Mouse (Mus musculus) embryonic fibroblast, embryonic 13.5 days (primary cell): ENCODE measurements around the gene Map3k5.

ENCODE experiments used
- CTCF ChIP-seq: IDR thresholded peaks from 2 replicates; pipeline ENCODE4 v1.5.1; 2011; ENCODE audit warnings: mild to moderate bottlenecking, control low read depth, low read length, moderate library complexity, borderline replicate concordance; ENCODE audit not compliant: insufficient read depth
- POLR2A ChIP-seq: IDR thresholded peaks from 2 replicates; pipeline ENCODE4 v1.6.1; 2011; ENCODE audit warnings: low read depth, mild to moderate bottlenecking, control low read depth, low read length, moderate library complexity

GRCm38 (mm10) chr10:20087841-20088240 is 153.6 kb downstream of the Map3k5 start:
- TF ChIP-seq POLR2A (no peak), CTCF (no peak)
